Mouse (Mus musculus) erythroid progenitor cell, adult 5-6 weeks (primary cell): Measurements from ENCODE around the gene Angptl2. TPM values are rescaled to one million over a fixed set of nuclear protein-coding genes. Genes with fewer than 3 reads are reported as not detected.

Experiments used
- total RNA-seq, 2 experiments: library from RNA; stranded (forward) in 1 of 2; stranded (reverse) in 1 of 2; fragments of 150-400 nt in 1 of 2; fragments of 186-747, 209-891 nt in 1 of 2; gene quantifications; 2 replicates each; pipeline versions ENCODE4 v1.2.3 to v1.2.4; 2015 to 2017; ENCODE audit warnings: low replicate concordance in 2 of 2

The Angptl2 gene
- total RNA-seq, 2 experiments from 2014 or later: 1.3 TPM; not detected in 1

Other genes starting within 250 kb of the Angptl2 start
- gene Slc2a8, start 234.0 kb upstream of the Angptl2 start, total RNA-seq (2015; ENCODE audit: low replicate concordance): 1.3 and 2.2 TPM in 2 replicates
- gene Slc2a8, start 234.0 kb upstream of the Angptl2 start, total RNA-seq (2017; ENCODE audit: low replicate concordance): 1.0 and 2.0 TPM in 2 replicates
- not detected in 2 replicates for gene Garnl3, start 84.4 kb upstream of the Angptl2 start, total RNA-seq (2015; ENCODE audit: low replicate concordance)
- not detected in 2 replicates for gene Garnl3, start 84.4 kb upstream of the Angptl2 start, total RNA-seq (2017; ENCODE audit: low replicate concordance)
- 1.4 TPM in 1 of 2 replicates, not detected in the other for gene Ralgps1, start 155.4 kb downstream of the Angptl2 start, total RNA-seq (2015; ENCODE audit: low replicate concordance)
- not detected in 2 replicates for gene Ralgps1, start 155.4 kb downstream of the Angptl2 start, total RNA-seq (2017; ENCODE audit: low replicate concordance)
- gene Zbtb34, start 215.3 kb downstream of the Angptl2 start, total RNA-seq (2015; ENCODE audit: low replicate concordance): 2.1 and 7.2 TPM in 2 replicates
- 1.1 and 1.3 TPM in 2 replicates for gene Zbtb34, start 215.3 kb downstream of the Angptl2 start, total RNA-seq (2017; ENCODE audit: low replicate concordance)